Mouse (Mus musculus) cerebellum, adult 8-10 months (tissue): Measurements from ENCODE around the gene Stard8.
"Not testable (repeated sequence)": the region's sequence is repeated elsewhere in the genome, so short reads cannot be mapped to it uniquely, and the experiment has no call there.

Source experiments
- DNase-seq: peaks from one replicate; pipeline ENCODE4 v3.0.0; 2022

The Stard8 gene

DNA sequence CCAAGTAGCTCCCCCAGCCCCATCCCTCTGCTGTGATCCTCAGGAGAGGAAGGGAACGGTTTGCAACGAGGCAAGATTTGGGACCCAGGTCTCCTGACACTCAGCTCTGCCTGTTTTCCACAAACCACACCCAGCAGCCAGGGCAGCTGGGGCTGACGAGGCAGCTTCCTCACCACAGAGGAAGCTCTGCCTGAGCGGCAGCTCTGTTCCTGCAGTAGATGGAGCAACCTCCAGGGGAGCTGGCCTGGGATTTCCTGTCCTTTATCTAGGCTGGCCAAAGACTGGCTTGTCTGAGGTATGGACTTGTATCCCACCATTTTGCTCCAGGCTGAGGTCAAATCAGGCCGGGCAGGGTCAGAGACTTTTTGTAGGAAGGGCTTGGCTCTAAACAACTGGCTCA is 46.2 kb downstream of the Stard8 start:
- no peak for DNase-seq

DNA sequence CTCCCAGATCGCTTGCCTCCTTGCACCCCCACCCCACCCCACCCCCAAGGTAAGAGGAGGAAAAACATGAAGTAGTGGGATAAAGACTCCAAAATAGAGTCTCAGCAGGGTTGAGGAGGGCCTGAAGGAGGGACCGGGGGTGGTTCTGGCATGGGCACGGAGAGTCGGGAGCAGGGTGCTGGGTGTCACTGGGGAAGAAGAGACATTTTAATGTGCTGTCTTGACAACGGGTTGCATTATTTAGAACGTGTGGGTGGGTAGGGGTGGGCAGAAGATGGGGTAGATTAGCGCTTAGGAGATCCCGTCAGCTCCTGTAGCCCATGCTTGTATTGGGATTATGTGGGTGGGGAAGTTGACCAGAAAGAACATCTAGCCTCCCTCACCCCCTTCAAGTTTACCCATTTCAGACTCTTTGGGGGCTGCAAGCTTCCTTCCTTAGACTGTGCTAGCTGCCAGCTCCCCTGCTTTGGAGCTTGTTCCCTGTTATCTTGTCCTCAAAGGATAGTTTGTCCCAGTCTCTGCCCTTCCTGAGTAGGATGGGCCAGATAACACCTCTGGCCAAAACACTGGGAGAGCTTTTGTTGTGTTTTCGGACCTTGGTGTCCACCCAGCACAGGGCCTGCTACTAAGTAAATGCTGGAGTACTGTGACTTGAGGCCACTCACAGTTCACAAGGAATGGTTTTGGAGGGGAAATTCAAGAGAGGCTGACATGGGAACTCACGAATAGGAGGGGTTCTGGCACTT is 47.9 kb downstream of the Stard8 start:
- DNase-seq = no peak

- no peak for DNase-seq
Observed at GRCm38 (mm10) chrX:99052255-99052654, 49.2 kb downstream of the Stard8 start.

DNA sequence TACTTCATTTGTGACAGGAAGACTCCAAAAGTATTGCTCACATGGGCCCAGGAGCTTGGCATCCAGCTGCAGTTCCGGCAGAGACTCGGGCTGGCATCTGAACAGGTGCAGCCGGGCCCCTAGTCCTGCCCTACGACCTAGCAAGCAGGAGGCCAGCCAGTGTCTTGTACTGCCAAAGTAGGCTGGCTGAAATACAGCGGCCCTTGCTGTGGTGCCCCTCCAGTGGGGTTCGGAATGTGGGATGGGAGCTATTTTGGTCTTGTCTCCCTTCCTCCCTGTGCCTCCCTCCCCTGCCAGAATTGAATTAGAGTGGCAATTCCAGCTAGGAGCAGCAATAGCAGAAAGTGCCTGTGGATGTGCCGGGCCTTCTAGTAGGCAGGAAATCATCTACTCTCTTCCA is 51.5 kb downstream of the Stard8 start:
- DNase-seq = no peak

DNA sequence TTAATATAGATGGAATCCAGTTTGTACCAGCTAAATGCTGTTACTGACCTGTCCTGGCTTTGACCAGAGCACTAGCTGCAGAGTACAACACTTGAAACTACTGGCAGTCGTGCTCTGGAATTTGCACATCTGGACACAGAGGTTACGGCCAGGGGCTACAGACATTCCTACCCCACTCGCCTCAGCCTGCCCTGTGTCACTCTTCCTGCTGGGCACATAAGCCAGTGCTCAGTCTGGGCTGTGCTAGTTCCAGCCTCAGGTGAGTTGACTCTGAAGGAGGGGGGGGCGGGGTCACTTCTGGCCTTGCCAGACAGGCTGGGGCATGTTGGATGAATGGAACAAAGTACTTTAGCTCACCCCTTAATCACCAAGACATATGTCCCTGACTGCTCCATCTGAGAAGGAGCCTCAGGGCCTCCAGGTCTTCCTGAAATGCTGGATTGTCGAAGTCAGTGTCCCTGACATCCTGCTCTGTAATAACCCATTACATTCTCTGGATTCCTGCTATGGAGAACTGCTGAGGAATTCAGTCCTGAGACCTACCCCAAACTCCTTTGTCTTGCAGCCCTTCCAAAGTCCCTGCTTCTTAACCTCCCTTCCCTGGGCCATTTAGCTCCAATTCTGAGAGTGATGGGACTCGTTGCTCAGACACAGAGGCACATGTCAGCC is 54.9 kb downstream of the Stard8 start:
- no peak for DNase-seq

- DNase-seq = no peak
Observed at GRCm38 (mm10) chrX:99059119-99059518, 56.1 kb downstream of the Stard8 start.

DNA sequence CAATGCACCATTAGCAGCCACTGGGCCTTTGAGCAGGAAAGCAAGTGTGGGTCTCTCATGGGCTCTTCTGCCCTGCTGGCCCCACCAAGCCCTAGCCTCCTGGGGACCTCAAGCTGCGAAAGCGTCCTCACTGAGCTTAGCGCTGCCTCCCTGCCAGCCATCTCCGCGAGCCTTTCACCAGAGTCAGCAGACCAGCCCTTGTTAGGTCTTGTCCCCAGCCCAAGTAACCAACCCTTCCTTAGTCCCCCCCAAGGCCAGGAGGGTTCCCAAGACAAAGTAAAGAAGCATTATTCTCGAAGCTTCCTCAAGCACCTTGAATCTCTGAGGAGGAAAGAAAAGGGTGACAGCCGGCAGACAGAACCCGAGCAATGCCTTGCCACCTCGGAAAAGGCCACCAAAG is 62.5 kb downstream of the Stard8 start:
- no peak for DNase-seq

- no peak for DNase-seq
Observed at GRCm38 (mm10) chrX:99066550-99066949, 63.5 kb downstream of the Stard8 start.

GRCm38 (mm10) chrX:99067232-99067631 is 64.2 kb downstream of the Stard8 start:
- DNase-seq = no peak

GRCm38 (mm10) chrX:99067671-99068151 is 64.7 kb downstream of the Stard8 start:
- no peak for DNase-seq

DNA sequence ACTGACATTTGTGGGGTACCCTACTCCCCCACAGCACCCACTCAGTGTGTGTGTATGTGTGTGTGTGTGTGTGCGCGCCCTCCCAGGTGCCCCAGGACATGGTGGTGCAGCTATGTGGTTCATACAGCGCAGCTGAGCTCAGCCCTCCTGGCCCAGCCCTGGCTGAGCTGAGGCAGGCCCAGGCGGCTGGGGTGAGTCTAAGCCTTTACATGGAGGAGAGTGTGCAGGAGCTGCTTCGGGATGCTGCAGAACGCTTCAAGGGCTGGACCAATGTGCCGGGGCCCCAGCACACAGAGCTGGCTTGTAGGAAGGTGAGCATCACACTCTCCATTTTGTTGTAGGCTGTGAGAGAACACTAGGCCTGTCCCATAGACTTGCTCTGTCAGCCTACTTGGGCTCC is 68.1 kb downstream of the Stard8 start:
- DNase-seq = no peak

DNA sequence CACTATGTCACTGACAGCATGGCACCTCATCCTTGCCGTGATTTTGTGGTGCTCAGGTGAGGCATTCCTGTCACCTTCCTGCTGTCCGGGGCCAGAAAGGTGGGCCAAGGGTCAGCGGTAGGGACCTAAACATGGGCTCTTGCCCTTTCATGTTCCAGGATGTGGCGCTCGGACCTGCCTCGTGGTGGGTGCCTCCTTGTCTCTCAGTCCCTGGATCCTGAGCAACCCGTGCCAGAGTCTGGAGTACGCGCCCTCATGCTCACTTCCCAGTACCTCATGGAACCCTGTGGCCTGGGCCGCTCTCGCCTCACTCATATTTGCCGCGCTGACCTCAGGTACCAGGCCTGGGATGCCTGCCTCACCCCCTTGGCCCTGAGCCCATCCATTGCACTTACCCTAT is 69.5 kb downstream of the Stard8 start:
- DNase-seq = no peak

DNA sequence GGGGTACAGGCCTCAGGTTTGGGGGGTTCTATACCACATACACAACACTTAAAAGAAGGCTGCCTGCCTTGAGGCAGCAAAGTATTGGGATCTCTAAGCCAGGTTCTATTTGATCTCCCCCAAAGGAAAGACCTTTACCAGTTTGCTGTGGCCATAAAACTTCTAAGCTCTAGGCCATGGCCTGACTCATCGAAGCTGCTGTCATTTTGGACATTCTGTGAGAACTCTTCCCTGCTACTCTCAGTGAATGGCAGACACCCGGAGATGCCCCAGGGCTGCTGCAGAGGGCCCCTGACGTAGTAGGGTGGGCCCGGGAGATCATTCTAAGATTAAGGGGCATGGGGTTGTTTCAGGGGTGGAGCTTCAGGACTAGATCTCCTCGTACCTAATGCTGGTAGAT is 72.1 kb downstream of the Stard8 start:
- no peak for DNase-seq

- no peak for DNase-seq
Observed at GRCm38 (mm10) chrX:99076460-99076859, 73.4 kb downstream of the Stard8 start.

- peak; percentile 2 for DNase-seq
Observed at GRCm38 (mm10) chrX:99078374-99078892, 75.4 kb downstream of the Stard8 start.

GRCm38 (mm10) chrX:99092704-99093103 is 89.7 kb downstream of the Stard8 start:
- DNase-seq = no peak

GRCm38 (mm10) chrX:99111088-99111724 is 108.2 kb downstream of the Stard8 start:
- not testable (repeated sequence) for DNase-seq

DNA sequence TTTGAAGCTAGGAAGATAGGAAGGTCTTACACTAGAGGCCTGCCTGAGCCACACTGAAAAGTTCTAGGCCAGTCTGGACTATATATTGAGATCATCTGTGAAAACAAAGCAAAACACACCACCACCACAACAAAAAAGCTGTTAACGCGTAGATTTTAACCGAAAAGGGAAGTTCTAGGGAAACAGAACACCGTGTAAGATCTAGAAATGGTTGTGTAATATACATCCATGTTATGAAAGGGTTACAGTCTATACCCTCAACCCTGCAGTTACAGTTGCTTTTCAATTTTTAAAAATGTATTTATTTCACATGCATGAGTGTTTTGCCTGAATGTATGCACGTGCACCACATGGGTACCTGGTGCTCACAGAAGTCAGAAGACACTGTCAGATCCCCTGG is 116.5 kb downstream of the Stard8 start:
- DNase-seq = no peak
